Mouse (Mus musculus) CD8-positive naive resting alpha-beta T cell, adult 2 months (primary cell): ENCODE measurements around the gene Zfp867.

ENCODE experiments used
- DNase-seq, 2 experiments: peaks; one replicate each; pipeline ENCODE4 v3.0.0; 2022; ENCODE audit warnings: low read depth in 2 of 2, low spot score in 2 of 2

Gene Zfp867

DNA sequence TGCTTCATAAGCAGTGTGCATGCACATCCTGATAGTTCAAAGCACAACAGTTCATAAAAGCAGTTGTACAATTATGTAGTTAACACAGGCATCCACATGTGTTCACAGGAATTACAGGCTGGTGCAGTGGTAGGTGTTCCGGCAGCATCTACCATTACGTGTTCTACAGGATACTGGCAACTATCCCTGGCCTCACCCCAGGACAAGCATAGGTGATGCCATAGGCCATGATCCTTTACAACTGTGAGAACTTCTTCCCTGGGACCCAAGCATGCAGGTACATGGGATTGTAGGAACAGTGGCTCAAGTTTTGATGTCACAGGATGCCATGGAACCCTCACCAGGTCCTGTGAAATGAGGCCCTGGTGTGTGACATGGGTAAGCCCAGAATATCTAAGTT is 11.8 kb downstream of the Zfp867 start:
- DNase-seq, result no peak

GRCm38 (mm10) chr11:59458973-59459372 is 13.3 kb downstream of the Zfp867 start:
- DNase-seq, result no peak

DNA sequence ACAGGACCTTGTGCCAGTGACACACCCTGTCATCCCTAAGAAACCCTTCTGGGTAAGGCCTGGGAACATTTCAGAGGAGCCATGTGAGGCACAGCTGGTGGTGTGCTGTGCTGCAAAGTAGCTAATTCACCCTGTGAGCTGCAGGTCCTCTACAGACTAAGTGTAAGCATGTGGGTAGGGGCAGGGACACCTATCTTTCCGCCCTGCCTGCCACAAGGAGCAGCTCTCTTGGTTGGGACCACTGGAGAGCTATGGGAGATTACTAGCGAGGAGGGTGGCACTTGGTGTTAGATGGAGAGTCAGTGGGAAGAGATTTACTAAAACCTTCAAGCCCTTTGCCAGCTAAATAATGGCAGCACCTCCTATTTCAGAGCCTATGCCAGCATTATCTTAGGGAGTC is 15.4 kb downstream of the Zfp867 start:
- DNase-seq, result no peak

- no peak for DNase-seq
Observed at GRCm38 (mm10) chr11:59456346-59456745, 15.9 kb downstream of the Zfp867 start.

GRCm38 (mm10) chr11:59451086-59451485 is 21.2 kb downstream of the Zfp867 start, which contains the start of gene Snap47:
Gene Snap47, minus strand, starts transcription at chr11:59451186.
- DNase-seq, result no peak

- peak in 1 of 2 experiments; percentile 42 for DNase-seq
Observed at GRCm38 (mm10) chr11:59450230-59450771, 22.0 kb downstream of the Zfp867 start.

- DNase-seq, result peak; percentile 76 to 78
Observed at GRCm38 (mm10) chr11:59449741-59450229, 22.5 kb downstream of the Zfp867 start, which contains the start of gene Jmjd4. Gene Jmjd4, plus strand, starts transcription at chr11:59450045.

GRCm38 (mm10) chr11:59443102-59443501 is 29.2 kb downstream of the Zfp867 start:
- DNase-seq, result no peak

DNA sequence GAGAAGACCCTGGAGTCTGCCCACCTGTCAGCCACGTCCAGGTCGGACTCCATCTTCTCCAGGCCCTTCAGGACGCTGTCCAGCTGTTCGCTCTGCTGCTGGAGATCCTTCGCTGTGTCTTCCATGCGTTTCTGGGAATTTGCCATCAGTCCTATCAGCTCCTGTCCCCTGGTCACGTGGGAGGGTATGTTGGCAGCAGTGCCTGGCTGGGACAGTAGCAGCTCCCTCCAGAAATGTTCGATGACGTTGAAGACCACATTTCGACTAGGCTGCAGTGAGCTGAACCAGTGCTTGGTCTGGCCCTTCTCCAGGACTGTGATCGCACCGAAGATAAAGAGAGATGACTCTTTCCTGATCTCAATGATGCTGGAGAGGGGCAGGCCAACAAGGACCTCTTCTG is 34.3 kb downstream of the Zfp867 start:
- no peak for DNase-seq

DNA sequence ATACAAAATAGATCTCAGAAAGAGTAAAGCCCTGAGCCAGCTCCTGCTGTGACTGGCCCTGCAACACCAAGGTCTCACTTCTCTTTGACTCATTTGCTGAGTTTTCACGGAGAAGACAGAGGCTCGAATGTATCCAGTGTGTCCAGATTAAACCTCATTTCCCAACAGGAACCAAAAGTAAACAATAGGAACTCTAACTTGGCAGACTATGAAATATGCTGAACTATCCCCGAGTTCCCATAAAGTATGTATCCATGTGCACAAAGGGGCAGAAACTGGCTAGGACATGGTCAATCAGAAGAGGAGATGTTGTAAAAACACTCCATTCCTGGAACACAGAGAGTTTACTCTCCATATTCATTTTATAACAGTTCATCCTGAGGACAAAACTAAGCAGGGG is 40.0 kb downstream of the Zfp867 start:
- DNase-seq, result no peak

GRCm38 (mm10) chr11:59429959-59430358 is 42.3 kb downstream of the Zfp867 start:
- DNase-seq, result no peak

DNA sequence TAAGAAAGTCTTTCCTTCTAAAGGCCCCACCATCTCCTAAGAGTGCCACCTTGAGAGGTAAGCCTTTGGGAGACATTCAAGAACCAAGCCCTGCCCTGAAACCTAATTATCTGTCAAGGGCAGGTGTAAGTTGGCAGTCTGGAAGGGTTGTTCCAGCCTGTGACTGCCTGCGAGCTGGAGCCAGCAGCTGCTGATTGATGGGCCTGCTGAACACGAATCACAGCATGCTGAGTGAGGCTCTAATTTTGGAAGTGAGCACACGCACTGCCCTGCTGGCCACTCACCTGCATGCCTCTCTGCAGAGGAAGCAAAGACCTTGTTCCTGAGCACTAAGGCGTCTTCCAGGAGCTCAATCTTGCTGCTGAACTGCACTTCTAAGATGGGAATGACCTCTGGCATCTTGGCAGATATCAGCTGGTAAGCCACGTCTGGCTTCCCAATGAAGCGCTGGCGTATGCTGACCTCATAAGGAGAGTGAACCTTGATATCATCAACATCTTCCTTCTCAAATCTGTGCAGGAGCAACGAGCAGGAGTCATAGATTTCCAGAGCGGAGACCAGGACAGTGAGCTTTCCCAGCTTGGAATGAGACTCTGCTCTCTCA is 44.1 kb downstream of the Zfp867 start:
- no peak for DNase-seq

- peak; percentile 74 to 83 for DNase-seq
Observed at GRCm38 (mm10) chr11:59425671-59426101, 46.6 kb downstream of the Zfp867 start.

GRCm38 (mm10) chr11:59423010-59423588 is 49.2 kb downstream of the Zfp867 start:
- no peak for DNase-seq

- DNase-seq, result no peak
Observed at GRCm38 (mm10) chr11:59421967-59422366, 50.3 kb downstream of the Zfp867 start.

DNA sequence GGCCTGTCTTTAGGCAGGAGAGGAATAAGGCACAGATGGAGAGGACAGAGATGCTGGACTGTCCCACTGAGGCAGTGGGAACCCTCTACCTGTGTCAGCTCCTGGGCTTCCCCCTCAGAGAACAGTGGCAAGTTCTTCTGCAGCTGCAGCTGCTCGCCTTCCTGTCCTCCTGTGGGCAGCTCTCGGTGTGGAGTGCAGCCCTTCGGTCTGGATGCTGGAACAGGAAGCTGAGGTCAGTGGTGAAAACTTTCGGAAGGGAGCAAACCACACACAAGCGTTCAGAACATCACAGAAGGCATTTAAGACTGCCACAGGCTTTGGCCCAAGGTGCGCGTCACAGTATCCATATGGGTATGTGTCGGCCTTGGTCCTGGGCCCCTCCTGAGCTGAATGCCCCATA is 50.8 kb downstream of the Zfp867 start:
- DNase-seq, result no peak

DNA sequence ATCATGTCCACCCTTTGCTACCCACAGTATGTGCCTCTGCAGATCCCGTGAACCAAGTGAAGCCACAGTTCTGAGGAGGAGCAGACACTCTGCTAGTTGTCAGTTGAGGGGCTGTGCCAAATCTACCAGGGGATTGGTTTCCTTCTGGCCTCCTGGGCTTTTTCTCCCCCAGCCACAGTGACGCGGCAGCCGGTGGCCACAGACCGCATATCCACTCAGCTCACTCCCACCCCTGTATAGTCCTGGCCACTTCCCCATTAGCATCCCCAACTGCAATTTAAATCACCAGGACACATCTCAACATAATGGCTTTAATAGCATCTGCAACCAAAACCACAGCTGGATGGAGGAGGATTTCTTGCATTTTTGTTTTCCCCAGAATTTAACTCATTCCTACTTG is 53.6 kb downstream of the Zfp867 start:
- DNase-seq, result no peak

- DNase-seq, result no peak
Observed at GRCm38 (mm10) chr11:59412999-59413863, 59.0 kb downstream of the Zfp867 start.

DNA sequence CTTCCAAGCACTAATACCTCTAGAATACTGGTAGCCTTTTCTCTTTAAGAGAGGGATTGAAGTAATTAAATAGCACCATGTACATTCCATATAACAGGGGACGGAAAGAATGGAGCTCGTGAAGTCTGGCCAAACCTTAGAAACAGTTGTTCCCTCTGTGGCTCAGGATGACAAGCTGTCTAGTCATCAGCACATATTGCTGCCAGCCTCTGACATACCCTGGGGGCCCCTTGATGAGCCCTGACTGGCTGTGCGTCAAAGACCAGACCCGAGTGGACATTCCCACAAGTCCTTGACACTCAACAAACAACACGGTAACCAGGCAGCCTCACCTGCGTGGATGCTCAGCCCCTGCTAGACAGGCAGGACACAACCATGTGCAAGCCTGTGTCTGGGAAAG is 60.2 kb downstream of the Zfp867 start:
- no peak for DNase-seq
